Mouse (Mus musculus): Measurements from ENCODE around the gene Gtpbp4. TPM values are rescaled to one million over a fixed set of nuclear protein-coding genes. Genes with fewer than 3 reads are reported as not detected.
"Not testable (repeated sequence)": the region's sequence is repeated elsewhere in the genome, so short reads cannot be mapped to it uniquely, and the experiment has no call there.

Gene Gtpbp4
- 81.0 to 109 TPM (median 83.8 TPM) in 3 replicates for total RNA-seq (2017)

DNA sequence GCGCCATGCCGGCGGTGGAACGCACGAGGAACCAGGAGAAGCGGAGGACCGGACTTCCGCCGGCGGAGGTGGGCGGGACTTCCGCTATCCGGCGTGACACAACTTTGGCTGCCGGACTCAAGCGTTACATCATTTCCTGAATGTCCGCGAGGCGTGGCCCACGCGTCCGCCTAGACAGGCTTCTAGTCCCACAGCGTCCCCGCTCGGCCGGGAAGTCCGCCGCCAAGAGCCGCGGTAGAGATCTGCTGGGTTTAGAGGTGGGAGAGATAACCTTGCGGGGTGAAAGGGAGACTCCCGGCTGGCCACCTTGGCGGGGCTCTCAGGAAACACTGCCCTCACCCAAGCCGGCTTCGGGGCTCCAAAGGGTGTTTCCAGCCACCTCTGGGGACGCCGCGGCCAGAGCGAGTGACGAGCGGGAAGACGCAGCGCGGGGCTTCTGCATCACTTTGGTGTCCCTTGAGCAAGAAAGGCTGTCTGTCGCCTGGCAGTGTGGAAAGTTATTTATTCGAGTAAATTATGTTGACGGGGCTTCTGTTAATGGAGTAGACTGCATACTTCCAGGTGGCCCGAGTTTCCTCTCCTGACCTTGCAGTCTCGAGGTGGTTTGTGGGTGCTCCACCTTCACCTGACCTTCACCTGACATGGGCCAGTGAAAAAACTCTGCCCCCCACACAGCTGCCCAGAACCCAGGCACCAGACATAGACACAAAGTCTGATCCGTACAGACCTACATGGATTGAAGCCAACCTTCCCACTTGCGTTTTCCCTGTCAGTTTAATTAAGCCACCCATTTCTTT, at the start of gene Gtpbp4:
TSS of gene Gtpbp4 (minus strand) at position 94 of the 797 bp plus-strand sequence.
- ATAC-seq (replicated peaks; ENCODE audit: insufficient number of reproducible peaks, low FRiP score, low TSS enrichment, poor library complexity, severe bottlenecking), result peak; percentile 97

DNA sequence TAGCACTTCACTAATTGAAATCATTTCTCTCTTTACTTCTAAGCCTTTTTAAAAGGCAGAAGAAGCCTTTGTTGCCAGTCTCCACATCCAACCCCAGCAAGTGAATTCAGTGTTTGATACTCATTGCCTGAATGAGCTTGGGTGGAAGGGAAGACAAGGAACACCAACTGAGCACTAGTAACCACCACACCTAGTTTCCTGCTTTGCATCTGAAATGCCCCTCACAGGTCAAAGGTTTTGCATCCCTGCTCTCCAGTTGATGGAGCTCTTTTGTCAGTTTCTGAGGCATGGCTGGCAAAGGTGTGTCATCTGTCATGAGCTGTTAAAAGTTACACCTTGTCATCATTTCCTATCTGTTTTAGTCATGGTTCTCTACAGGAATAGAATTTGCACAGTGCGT, 48.8 kb upstream of the Gtpbp4 start:
- ATAC-seq (replicated peaks; ENCODE audit: insufficient number of reproducible peaks, low FRiP score, low TSS enrichment, poor library complexity, severe bottlenecking), result no peak

DNA sequence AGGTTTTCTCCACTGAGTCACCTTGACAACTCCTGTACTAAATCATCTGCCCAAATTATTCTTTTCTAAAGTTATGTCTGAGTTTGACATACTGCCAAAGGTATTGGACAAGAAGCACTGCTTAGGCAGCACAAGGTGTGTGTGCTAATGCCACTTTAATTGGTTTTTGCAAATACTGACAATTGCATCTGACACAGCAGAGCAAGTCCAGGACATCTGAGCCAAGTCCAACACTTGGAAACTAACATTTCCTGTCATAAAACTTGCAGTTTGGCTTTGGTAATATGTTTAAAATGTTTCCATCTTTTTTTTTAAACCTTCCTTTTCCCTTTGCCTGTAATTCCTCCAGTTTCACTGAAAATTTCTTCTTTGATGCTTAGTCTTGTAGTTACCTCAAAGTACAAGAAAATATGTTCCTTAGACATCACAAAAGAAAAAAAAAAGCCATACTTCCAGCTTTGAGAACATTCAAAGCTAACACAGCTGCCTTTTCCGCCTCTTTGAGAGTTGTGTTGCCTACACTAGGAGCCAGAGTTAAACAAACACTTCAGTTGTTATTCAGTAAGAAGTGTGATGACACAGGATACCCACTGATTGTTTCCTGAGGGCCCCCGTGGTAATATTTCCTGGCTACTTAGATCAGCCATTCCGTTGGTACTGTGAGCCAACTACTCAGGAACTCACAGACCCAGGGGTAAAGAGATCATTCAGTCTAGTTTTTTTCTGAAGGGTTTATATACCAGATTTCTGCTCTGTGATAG, 47.6 kb upstream of the Gtpbp4 start:
- no peak for ATAC-seq (replicated peaks; ENCODE audit: insufficient number of reproducible peaks, low FRiP score, low TSS enrichment, poor library complexity, severe bottlenecking)

DNA sequence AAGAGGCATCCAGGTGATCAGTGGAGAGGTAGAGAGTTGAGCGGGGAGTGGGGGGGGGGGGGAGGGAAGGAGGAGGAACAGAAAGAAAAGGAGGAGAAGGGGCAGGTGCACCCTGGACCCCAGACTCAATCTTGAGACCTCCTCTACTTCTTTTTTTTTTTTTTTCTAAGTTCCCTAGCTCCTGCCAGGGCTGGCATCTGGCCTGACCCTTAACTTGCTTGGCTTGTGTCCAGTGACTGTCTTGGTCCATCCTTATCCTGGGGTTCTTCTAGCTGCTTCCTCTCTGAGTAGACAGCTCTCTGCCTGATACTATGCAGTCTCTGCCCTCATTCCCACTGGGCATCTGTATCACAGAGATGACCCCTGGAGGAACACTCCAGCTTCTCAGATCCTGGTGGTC, 44.7 kb upstream of the Gtpbp4 start:
- ATAC-seq (replicated peaks; ENCODE audit: insufficient number of reproducible peaks, low FRiP score, low TSS enrichment, poor library complexity, severe bottlenecking), result no peak

DNA sequence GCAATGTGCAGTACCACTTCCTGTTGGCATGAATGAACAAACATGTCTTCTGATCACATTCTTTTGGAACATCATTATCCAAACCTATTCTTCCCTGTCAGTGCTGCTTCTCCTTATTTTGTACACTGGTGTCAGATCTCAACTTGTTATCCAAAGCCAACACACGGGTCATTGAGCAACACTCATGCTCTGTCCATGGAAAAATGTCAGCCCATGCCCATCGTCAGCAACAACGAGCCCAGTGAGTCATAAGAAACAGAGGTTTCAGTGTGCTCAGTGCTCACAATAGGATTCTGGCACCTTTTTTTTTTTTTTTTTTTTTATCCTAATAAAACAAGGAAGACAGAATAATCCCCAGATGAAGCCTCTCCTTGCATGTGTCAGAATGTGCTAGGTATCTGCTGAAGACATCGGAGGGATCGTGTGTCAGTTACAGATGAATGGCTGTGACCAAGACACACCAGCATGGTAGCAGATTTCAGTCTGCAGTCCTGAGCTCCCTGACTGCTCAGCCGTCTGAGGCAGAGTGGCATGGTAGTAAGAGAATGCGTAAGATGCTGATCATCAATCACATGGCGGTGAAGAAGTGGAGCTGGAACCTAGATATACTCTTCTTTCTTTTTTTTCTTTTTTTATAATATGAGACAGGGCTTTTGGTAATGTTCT, 36.2 kb upstream of the Gtpbp4 start:
- ATAC-seq (replicated peaks; ENCODE audit: insufficient number of reproducible peaks, low FRiP score, low TSS enrichment, poor library complexity, severe bottlenecking), result no peak

DNA sequence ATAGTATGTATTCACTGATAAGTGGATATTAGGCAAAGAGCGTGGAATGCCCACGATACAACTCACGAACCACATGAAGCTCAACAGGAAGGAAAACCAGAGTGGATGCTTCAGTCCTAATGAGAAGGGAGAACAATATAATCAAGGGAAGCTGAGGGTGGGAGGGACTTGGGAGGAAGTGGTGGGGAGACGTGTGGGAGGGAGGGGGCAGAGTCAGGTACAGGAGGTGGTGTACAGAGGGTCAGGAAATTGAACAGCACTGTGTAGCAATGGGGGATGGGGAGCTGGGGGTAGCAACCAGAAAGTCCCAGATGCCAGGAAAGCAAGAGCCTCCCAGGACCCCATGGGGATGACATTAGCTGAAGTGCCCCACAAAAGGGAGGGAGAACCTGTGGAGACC, 34.5 kb upstream of the Gtpbp4 start:
- no peak for ATAC-seq (replicated peaks; ENCODE audit: insufficient number of reproducible peaks, low FRiP score, low TSS enrichment, poor library complexity, severe bottlenecking)

DNA sequence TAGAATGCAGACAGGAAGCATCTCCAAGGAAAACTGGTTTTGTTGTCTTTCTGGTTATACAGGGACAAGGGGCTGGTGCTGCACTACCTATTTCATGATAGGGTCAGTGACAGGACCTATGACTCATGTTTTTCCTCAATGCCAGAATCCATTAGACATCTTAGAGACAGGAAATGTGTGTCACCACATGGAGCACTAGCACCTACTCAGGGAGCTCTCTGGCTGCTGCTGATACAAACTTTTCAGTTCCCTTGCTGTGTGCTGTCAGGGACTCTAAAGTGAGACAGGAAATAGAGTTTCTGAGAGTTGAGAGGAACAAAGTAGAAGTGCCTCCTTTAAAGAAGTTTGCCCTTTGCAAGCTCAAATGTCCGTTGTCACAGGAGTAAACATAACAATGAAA, 31.4 kb upstream of the Gtpbp4 start:
- ATAC-seq (replicated peaks; ENCODE audit: insufficient number of reproducible peaks, low FRiP score, low TSS enrichment, poor library complexity, severe bottlenecking), result no peak

DNA sequence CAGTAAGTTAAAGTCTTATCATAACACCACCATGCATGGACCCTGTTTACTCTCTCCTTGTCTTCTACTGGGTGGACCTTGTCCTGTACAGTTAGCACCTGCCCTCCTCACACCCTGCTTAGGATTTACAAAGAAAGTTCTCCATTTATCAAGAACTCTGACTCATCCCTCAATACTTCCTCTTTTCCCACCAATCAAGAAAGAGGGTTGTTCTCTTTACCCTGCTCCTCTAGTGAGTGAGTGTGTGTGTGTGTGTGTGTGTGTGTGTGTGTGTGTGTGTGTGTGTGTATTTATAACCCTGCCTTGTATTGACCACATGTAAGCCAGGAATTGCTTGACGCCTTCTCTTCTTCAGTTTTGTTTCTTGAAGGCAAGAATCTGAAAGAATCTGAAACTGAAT, 26.7 kb upstream of the Gtpbp4 start:
- peak; percentile 78 for ATAC-seq (replicated peaks; ENCODE audit: insufficient number of reproducible peaks, low FRiP score, low TSS enrichment, poor library complexity, severe bottlenecking)

DNA sequence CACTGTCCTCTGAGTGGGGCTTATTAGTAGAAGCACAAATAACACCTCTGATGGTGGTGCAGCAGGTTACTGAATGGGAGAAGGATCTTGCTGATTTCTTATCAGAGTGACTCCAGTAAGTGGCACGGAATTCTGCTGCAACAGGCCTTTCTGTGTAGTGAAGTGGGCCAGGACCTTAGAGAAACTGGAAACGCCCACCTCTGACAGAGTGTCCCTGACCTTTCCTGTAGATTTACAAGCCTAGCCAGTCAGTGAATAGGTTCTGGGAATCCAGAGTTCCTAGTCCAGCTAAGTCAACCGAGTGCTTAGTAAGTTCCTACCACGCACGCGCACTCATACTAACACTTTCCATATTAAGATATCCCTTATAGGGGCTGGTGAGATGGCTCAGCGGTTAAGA, 25.7 kb upstream of the Gtpbp4 start:
- ATAC-seq (replicated peaks; ENCODE audit: insufficient number of reproducible peaks, low FRiP score, low TSS enrichment, poor library complexity, severe bottlenecking), result no peak

DNA sequence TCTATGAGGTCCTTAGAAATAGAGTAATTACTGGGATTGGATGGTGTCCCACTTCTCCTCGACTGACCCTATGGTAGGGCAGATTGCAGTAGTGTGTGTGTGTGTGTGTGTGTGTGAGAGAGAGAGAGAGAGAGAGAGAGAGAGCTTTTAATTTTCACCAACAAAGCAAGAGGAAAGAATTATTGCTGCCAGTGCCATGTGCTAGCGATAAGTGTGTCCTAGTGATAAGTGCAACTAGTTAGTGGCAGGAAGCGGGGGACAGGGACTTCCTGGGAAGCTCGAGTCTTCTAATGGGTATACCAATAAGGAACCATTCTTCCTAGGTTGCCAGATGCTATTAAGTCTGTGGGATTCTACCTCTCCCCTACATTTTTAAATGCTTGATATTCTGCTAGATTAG, 23.8 kb upstream of the Gtpbp4 start:
- ATAC-seq (replicated peaks; ENCODE audit: insufficient number of reproducible peaks, low FRiP score, low TSS enrichment, poor library complexity, severe bottlenecking), result no peak

DNA sequence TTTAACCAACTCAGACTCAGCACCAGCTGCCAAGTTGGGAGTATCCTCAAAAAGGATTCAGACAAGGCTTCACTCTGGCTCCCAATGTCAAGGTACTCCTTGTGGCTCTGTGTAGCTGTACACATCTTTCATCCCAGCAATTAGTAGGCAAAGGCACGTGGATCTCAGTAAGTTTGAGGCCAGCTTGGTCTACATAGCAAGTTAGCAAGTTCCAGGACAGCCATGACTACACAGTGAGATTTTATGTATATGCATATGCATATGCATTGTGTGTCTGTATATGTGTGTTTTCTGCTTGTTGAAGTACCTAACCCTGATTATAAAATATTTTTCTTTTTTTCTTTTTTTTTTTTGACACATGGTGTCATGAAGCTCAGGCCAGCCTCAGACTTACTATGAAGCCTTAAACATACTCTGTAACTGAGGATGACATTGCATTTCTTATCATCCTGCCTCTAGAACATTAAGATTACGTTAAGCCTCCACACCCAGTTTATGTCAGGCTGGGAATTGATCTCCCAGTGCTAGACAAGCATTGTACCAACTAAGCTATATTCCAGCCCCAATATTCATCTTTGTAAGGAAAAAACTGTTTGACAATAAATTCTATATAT, 23.2 kb upstream of the Gtpbp4 start:
- no peak for ATAC-seq (replicated peaks; ENCODE audit: insufficient number of reproducible peaks, low FRiP score, low TSS enrichment, poor library complexity, severe bottlenecking)

DNA sequence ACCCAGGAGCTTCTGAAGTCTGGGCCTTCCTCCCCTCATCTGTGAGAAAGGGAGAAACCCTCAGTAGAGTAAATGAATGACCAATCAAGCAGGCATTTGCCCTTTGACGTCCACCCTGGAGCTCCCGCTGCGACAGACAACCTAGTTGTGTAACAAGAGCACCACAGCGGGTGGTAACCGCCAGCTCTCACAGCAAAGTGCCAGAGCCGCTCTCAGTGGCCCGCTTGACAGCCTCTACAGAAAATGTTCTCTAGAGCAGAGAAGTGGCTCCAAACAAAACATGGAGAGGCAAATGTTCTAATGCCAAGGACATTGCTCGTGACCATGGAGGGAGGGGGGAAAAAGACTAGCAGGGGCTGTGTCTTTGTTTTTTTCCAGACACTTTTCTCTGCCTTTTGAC, 21.3 kb upstream of the Gtpbp4 start:
- no peak for ATAC-seq (replicated peaks; ENCODE audit: insufficient number of reproducible peaks, low FRiP score, low TSS enrichment, poor library complexity, severe bottlenecking)

DNA sequence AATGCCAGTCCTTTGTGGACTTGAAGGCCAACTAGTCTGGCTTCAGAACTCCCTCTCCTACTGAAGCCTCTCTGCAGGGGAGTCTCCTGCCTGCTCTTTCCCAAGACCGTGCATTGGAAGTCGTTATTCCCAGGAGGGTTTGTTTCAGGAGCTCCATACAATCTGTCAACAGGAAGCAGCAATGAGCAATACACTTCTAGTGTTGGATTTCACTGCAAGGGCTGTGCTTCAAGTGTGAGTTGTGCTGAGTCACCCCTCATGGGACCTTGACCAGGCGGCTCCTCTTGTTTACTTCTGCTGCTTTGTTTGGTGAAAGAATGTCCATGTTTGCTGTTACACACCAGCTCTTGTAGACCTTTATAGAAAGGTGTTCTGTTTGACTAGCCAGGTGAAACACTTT, 18.5 kb upstream of the Gtpbp4 start:
- no peak for ATAC-seq (replicated peaks; ENCODE audit: insufficient number of reproducible peaks, low FRiP score, low TSS enrichment, poor library complexity, severe bottlenecking)

DNA sequence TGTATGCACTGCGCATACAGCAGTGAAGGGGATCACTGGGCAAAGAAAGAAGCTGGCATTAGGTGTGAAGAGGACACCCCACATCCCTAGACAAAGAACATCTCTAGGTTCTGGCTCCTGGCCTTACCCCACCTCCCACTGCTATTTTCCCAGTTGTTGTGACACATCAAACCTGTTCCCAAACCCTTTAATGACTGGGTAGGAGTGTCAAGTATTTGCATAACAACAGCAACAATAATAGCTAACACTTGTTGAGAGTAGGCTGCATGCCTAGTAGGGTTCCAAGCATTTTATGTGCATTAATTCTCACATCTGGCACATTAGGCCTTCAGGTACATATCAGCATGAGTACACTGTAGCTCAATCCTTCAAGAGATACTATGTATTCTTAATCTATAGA, 17.6 kb upstream of the Gtpbp4 start:
- ATAC-seq (replicated peaks; ENCODE audit: insufficient number of reproducible peaks, low FRiP score, low TSS enrichment, poor library complexity, severe bottlenecking), result no peak

DNA sequence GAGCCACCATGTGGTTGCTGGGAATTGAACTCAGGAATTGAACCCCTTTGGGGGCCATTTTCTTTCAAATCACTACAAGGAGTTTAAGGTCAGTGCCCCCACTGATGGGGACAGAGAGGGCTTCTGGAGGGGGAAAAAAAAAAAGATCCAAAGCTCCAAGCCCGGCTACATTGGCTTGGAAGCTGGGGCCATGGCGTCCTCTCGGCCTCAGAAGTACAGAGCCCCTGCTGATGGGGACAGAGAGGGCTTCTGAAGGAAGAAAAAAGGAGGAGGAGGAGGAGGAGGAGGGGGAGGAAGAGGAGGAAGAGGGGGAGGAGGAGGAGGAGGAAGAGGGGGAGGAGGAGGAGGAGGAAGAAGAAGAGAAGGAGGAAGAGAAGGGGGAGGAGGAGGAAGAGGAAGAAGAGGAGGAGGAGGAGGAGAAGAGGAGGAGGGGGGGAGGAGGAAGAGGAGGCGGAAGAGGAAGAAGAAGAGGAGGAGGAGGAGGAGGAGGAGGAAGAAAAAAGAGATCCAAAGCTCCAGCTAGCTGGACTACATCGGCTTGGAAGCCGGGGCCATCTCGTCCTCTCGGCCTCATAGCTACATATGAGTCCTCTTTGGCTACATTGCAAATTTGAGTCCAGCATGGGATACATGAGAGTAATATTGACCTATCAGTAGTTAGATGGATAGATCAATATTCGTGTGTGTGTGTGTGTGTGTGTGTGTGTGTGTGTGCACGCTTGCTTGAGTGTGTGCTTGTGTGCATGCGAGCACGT, 15.9 kb upstream of the Gtpbp4 start:
- peak; percentile 95 for ATAC-seq (replicated peaks; ENCODE audit: insufficient number of reproducible peaks, low FRiP score, low TSS enrichment, poor library complexity, severe bottlenecking)

DNA sequence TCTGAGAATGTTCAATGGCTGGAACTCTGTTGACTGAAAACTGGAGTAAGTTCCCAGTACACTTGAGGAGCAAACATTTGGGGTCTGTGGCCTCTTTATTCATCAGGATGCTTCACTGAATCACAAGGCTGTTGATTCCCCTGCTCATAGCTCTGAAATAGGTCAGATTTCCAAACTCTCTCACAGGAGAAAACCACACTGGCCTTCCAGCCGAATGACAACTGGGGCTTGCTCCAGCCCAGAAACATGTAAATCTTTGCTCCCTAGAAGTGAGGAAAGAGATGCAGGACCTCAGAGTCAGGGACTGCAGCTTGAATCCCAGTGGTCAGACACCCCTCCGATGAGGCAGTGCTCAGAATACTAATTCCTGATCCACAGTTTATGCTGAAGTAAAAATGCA, 7.4 kb upstream of the Gtpbp4 start:
- no peak for ATAC-seq (replicated peaks; ENCODE audit: insufficient number of reproducible peaks, low FRiP score, low TSS enrichment, poor library complexity, severe bottlenecking)

DNA sequence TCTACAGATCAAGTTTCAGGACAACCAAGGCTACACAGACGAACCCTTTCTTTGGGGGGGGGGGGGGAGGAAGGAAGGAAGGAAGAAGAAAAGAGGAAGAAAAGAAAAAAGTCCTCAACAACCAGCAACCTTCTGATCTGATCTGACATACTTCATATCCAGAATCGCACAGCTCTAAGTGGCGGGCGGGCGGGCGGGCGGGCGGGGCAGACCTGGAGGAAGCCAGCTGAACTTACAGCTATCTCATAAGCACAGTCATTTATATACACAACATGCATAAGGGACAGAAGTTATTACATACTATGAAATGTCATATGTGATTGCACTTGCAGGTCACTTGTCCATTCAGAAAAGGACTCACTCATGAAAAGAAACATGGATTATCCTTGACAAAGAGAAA, 3.6 kb upstream of the Gtpbp4 start:
- ATAC-seq (replicated peaks; ENCODE audit: insufficient number of reproducible peaks, low FRiP score, low TSS enrichment, poor library complexity, severe bottlenecking), result no peak

DNA sequence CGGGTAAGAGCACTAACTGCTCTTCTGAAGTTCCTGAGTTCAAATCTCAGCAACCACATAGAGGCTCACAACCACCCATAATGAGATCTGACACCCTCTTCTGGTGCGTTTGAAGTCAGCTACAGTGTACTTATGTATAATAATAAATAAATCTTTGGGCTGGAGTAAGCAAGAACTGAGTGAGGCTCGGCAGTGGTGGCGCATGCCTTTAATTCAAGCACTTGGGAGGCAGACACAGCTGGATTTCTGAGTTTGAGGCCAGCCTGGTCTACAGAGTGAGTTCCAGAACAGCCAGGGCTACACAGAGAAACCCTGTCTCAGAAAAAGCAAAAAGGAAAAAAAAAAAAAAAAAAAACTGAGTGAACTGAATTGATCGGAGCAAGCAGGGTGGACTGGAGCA, 1.3 kb upstream of the Gtpbp4 start:
- ATAC-seq (replicated peaks; ENCODE audit: insufficient number of reproducible peaks, low FRiP score, low TSS enrichment, poor library complexity, severe bottlenecking), result not testable (repeated sequence)
